Mouse (Mus musculus) adrenal gland, adult (tissue): Measurements from ENCODE around the gene Pde11a.

Source experiments
- DNase-seq, 2 experiments: peaks; one replicate each; pipeline ENCODE4 v3.0.0; 2022 to 2023; ENCODE audit warnings: low spot score in 1 of 2; ENCODE audit not compliant: inconsistent age in 2 of 2

Pde11a gene

DNA sequence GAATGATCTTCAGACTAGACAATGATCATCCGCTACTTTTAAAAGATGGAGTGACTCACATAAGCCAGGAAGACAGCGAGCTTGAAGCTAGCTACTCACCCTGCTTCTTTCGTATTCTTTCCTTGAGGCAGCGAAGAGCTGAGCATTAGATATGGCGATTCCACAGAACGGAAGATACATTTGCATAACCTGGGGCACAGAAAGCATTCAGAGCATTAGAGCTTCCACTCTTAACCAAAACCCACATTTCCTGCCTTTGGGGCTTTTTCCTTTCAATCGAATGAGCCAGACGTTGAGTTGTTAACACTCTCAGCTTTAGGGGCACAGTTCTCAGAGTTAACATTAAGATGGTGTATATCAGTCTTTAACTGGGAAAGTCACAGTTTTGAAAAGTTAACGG is 123.4 kb downstream of the Pde11a start:
- DNase-seq, result no peak

DNA sequence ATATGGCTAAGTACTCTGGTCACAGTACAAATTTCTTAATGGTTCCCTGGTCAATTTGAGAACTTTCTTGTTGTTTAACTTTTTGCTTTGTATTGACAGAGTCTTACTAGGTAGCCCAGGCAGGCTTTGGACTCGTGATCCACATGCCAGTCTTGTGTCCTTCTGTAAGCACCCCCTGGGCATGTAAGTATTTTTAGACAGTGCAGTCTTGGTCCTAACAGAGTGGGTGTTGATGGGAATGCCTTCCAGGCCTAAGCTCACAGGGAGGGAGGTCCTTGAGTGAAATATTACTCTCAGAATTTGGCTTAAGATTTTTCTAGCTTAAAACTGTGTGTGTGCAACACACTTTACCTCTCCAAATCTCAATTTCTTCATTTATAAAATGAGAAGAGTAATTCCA is 153.4 kb downstream of the Pde11a start:
- DNase-seq, result no peak

DNA sequence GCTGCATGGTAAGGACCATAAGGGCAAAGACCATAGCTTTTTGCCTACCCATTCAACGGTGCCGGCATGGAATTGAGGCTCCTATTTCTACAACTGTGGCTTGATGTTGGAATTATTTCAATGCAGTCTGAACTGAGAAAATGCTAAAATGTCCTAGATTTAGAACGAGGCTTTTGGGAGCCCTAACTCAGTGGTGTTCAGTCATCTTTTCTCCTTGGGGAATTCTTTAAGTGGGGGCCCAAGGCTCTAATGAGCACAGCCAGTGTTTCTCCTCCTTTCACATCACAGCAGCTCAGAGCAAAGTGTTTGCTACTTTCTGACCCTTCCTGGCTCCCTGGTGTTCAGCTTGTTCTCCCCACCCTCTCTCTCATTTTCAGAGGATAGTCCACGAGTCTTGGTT is 175.8 kb downstream of the Pde11a start:
- no peak for DNase-seq

DNA sequence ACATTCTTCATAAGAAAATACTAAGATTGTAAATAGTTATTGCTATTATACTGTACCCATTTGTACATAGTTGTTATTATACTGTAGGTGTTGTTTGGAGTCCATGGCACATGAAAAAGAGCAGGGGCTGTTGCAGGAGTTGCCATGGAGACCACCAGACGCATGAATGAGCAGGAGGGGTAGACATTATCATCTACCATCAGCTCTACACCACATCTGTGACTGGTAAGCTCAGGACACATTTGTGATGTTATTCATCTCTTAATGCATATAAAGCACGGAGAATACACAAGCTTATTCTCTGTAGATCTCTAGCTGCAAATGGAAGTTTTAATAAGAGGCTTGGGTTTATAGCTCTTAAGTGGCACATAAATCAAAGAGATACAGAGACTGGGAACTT is 179.6 kb downstream of the Pde11a start:
- DNase-seq, result no peak

DNA sequence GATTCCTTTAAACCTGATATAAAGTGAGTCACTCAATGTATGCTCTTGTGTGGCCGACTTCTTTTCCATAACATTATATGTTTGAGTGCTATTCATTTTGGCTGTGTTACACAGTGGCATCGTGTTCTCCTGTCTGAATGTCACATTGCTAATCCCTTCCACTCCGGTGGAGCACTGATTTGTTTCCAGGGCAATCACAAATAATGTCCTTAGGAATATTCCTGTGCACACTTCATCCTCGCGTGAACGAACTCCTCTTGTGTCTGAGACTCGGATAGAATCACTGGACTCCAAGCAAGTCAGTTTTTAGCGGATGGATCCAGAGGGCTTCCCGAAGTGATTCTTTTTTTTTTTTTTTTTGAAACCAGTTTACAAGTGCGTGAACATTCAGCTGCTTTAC is 197.4 kb downstream of the Pde11a start:
- DNase-seq, result no peak

DNA sequence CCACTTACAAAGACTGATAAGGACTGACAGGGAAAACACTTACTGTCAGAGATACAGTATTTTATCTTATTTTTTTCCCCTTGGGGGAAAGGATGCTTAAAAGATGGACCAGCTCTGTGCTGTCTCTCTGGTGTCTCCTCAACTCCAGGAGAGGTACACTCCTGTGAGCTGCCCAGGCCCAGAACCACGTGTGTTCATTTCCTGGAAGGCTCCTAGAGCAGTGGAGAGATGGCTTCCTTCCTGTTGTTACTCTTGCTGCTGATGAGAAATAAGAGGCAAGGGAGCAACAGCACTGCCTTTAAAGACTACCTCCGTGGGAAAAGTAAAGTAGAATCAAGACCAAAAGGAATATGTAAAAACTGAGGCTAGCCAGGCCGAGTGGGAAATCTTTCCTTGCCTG is 205.6 kb downstream of the Pde11a start:
- no peak for DNase-seq

DNA sequence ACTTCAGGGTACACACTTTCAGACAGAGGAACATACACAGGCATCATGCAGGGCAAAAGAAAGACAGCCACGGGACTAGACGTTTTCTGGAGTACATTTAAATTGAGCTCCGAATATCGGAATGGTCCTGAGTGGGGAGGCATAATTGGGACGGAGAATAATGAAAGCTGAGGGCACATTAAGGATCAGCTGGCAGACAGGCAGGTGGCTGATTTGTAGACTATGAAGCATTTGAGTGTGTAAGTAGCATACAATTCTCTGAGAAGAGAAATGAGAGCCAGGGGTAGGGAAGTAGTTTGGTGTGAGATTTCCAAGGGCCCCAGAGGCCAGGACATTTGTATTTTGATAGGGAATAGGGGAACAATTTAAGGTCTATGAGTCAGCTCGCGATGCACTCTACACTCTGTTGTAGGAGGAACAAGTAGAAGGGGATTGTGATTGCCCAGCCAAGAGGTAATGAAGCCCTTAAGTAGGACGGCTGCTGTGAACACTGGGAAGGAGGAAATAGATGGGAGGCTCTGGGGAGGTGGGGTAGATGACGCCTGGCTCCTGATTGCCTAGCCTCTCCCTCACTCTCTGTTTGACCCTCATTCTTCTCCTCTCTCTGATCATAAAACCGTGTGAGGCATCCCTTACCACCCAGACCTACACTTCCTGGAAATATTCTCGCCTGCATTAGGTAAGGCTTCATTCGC is 208.5 kb downstream of the Pde11a start:
- no peak for DNase-seq

DNA sequence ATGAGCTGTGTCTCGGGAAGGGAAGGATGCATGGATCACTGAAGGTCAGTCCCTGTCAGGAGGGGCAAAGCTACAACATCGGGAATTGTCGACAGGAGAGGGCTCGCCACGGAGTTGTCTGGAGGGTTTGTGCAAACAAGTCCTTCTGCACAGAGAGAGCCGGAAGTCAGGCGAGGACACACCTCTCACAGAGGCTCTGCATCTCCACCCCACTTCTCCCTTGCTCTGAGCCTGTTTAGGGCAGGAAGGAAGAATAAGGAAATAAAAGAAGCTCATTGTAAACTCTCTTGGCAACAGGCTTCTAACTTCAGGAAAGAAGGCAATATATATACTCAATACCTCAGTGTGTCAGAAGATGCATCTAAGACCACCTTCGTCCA is 209.5 kb downstream of the Pde11a start:
- no peak for DNase-seq

DNA sequence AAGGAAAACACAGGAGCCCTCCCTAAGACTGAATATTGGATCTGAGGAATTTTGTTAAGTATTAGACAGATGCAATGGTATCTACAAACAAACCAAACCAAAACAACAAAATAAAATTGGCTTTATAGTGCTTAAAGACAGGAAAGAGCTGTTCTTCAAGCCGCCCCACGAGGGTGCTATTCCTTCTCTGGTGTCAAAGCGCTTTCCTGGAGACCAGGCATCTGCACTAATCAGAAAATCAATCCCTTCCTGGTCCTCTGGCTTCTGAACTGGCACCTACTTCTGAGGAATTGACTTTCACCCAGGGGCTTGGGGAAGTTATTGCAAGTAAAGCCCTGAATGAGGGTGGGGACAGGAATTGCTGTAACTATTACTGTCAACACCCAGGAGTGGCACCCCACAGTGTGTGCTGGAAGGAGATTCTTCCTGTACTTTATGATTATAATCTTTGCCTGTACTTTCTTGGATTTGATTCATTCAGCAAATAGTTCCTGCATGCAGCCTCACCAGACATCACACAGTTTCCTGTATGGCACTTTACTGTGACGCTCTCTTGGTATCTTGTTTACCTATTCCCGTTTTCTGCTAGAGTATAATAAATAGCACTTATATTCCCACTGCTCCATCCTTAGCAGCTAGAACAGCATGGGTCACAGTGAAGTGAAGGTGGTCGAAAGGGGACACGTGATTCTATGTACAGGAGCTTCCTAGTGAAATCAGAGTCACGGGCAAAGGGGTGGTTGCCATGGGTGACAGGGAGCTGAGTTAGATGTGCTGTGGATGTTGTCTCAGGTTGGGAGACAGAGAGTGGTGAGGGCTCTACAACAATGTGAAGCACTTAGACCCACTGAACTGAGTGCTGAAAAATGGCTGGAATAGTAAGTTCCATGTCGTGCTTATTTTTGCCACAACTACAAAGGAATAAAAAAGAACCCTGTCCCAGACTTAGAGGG is 210.2 kb downstream of the Pde11a start:
- no peak for DNase-seq

DNA sequence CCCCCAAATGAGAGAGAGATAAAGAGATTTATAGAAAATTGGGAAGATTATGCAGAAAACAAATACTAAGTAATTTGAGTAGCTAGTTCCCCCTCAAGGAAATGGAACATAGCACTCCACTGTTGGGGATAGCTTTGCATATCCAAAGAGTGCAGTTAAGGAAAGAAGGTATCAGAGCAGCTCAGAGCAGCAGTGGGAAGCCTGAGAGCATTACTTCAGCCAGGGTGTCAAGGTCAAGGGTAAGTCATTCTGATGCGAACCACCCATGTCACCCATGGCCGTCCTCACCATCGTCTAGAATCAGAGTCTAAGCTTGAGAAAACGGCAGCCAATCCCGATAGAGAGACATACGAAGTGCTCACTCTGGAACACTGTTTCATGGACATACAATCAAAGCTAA is 211.9 kb downstream of the Pde11a start:
- no peak for DNase-seq

DNA sequence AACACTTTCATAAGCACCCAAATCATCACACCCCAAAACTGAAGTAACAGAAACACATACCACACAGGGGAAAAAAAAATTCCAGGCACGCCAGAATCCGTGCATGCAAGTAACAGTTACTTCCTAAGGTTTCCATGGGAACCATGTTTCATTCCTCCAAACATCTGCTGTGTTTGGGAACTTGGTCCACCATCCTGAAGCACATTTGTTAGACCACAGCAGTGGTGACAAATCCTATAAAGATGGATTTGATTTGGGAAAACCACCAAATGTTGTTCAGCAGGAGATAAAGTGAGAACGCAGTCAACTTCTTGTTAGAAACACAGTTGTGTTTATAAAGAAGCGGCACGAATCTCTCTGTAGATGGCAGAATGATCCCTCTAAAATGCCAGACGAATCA is 213.8 kb downstream of the Pde11a start:
- no peak for DNase-seq

DNA sequence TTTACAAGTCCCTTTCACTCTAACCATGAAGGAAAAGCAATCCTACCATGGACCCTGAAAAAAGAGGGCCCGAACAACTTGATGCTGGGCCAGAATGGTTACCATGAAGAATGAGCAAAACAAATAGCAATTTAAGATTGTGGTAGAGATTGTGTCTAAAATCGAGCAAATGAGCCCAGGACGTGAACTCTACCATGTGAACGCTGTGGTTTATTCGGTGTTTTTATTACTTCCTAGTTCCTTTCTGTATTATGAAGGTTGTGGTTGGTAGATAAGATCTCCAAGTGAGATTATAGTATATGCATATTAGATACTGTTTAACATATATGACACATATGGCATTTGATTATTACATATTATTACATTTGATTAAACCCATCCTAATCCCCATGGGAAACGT is 216.4 kb downstream of the Pde11a start:
- DNase-seq, result no peak

DNA sequence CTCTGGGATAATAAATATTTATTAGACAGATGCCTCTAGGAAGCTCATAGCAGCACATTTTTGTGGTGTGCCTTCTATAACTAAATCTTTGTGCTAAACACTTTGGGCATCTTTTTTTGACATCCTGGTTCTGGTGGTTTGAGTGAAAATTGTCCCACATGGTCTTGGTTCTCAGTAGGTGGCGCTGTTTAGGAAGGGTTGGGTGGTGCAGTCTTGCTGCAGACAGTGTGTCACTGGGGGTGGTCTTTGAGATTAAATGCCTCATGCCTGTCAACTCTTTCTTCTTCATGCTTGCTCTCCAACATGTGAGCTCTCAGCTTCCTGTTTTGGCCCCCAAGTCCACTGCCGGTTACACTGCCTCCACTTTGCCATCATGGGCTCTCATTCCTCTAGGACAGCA is 218.7 kb downstream of the Pde11a start:
- DNase-seq, result no peak

DNA sequence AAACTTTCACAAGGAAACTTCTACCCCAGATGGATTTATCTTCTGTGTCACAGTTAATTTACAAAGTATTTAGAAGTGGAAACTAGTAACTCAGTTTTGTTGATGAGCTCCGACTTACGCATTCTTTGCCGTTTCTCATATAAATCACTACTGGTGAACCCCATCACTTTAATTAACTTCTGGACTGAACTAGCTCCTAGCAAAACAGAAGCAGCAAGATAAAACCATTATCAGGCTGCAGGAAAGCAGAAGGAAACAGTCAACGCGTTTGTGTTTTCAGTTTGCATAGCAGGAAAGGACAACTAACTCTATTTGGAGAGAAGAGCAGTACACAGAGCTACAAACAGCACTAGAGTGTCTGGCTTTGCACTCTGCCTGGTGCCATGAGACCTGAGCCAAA is 220.1 kb downstream of the Pde11a start:
- no peak for DNase-seq

DNA sequence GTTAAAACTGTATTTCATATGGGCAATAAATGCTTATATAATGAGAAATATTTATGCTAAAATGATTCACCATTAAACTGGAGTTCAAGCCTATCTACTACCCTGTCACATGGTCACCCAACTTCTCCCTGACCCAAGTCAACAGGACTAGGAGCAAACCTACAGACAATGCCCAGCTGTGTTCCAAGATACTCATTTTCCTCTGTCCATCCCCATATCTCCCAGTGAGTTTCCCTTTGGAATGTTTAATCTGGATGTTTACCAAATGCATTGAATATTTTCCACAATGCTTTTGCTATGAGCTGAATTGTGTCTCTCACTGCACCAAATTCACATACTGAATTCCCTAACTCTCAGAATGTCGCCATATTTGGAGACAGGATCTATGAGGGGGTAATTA is 221.4 kb downstream of the Pde11a start:
- no peak for DNase-seq

DNA sequence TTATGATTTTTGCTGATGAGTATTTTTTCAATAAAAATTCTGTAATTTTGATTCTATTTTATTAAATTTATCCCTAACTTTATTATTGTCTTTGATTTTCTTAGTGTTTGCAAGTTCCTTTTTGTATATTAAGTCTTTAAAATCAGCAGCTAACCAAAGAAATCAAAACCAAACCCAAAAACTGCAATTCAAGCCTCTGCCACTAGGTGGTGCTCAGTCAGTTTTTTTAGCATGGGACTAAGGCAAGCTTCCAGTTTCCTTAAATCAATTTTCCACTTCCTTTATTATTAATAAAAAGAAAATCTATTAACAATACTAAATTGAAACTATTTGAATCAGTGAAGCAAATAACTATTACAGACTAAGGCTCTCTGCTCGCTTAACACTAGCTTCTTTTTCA is 222.9 kb downstream of the Pde11a start:
- peak; percentile 30 to 82 for DNase-seq

DNA sequence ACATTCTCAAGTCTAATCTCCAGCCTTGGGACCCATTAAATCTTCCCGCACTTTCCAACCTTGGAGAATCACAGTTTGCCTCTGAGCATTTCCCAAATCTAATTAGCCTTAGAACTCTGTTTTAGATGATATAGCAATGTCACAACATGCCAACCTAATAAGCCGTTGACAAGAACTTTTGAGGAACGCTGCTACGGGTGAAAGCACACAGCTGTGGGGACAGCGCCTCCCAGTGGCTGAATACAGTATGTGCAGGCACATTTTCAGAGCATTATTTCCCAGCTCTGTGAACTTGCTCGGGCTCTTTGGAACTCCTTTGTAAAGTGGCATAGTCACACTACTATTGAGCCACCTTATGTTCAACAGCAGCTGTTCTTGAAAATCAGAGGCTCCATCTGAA is 223.8 kb downstream of the Pde11a start:
- peak; percentile 24 to 71 for DNase-seq

DNA sequence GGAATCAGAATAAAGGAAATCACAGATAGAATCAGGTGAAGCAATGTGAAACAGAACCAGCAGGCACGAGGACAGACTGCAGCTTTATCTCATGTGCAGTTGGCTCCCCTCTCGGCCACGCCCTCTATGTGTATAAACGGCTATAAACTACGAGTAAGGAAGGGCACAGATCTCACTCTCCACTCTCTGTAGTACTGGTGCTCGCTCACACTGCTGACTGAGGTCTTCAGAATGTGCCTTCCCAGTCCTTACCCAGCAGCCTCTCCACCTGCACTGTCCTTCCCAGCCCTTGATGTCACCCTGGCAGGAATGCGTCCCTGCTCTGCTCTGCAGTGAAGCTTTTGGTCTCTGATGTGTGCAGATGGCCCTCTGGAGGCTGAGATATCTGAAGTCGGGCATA is 228.9 kb downstream of the Pde11a start:
- DNase-seq, result no peak

DNA sequence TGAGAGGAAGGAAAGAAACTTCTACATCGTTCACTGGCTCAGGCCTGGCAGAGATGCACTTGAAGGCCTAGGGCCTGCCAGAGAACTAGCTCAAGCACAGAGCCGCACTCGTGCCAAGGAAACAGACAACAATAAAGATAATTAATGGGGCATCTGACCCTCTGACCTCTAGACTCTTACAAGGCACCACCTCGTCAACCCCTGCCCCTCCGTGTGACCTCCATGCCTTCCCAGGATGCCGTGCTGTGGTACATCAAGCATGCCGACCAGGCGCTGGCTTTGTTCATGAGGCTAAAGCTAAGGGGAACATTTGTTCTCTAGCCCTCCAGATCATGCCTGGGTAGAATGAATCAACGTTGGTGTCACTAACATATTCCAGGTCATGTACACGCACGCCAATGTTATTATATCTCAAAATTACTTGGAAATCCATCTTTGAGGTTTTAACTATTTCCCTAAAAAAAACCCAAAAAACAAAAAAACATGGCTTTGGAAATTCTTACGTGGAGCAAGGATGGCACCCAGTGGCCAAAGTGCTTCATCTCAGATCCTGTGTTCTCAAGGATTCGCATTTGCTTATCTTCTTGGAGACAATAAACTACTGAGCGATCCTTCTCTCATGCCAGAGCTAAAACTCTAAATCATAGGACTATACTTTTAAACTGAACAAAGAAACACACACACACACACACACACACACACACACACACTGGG is 236.5 kb downstream of the Pde11a start:
- peak; percentile 17 to 69 for DNase-seq

DNA sequence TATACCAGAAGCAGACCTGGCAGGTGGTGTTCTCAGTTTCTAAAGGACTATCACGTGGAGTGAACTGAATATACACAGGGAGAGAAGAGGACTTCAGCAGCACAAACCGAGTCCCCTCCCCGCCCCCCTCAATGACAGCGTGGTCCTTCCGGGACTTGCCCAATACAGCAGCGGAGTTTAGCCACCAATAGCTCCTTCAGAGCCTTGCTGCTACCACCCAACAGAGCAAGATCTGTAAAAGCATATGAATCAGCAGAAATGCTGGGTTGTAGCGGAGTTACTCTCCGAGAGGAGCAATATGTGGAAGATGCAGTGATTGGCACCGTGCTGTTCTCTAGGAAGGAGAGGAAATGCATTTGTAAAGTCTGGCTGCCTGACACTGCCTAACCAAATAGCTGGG is 238.0 kb downstream of the Pde11a start:
- peak; percentile 27 to 41 for DNase-seq

DNA sequence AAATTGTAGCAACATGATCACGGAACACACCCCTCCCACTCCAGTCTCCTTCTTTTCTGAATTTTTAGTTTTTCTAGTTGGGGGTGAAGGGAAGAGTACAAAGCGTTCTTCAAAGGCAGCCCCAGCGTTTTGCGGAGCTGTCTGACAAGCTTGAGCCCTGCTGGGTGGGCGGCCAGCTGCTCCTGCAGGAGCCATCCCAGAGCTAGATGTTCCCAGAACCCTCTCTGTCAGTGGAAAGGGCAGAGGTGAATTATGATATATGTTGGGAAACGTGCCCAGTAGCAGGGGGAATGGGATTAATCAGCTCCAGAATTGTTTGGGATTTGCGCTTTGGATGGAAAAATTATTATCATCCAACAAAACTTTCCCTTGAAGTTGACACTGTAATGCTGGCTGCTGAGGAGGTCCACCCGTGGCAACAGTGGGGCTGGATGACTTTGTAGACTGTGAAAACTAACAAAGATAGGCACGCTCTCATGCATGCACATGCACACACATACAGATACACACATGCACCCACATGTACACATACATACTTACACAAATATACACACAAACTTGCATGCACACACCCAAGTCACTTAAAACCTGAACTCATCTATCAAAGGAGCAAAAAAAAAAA is 238.7 kb downstream of the Pde11a start:
- peak; percentile 25 to 32 for DNase-seq
